Mouse (Mus musculus) kidney, embryonic 16.5 days (tissue): ENCODE measurements around the gene Dram1. TPM values are rescaled to one million over a fixed set of nuclear protein-coding genes. Genes with fewer than 3 reads are reported as not detected.

Experiments
- ATAC-seq: fragments of 200-750 bp; cut with Nextera tagmentation; 2 replicates; pipeline ENCODE4 v1.8.0; 2017; ENCODE audit warnings: moderate TSS enrichment; ENCODE audit not compliant: low FRiP score, low TSS enrichment
- H3K27ac ChIP-seq: fragments of 300-500 bp; sonication (generic); 2 replicates; pipeline ENCODE4 v1.5.1; 2014; ENCODE audit warnings: low read length
- H3K27me3 ChIP-seq: fragments of 300-500 bp; sonication (generic); 2 replicates; pipeline ENCODE4 v1.6.1; 2014; ENCODE audit warnings: low read length, control low read depth, mixed read lengths; ENCODE audit not compliant: insufficient read depth
- H3K36me3 ChIP-seq: fragments of 300-500 bp; sonication (generic); 2 replicates; pipeline ENCODE4 v1.6.1; 2014; ENCODE audit warnings: low read length, control low read depth, mixed read lengths; ENCODE audit not compliant: insufficient read depth
- H3K4me1 ChIP-seq: fragments of 300-500 bp; sonication (generic); 2 replicates; pipeline ENCODE4 v1.6.1; 2014; ENCODE audit warnings: low read length, control low read depth, mixed read lengths; ENCODE audit not compliant: insufficient read depth
- H3K4me2 ChIP-seq: fragments of 300-500 bp; sonication (generic); replicated peaks from 2 replicates; pipeline ENCODE4 v1.6.1; 2014; ENCODE audit warnings: low read depth, low read length
- H3K4me3 ChIP-seq: fragments of 300-500 bp; sonication (generic); 2 replicates; pipeline ENCODE4 v1.5.1; 2014; ENCODE audit warnings: mild to moderate bottlenecking, low read length
- H3K9ac ChIP-seq: fragments of 300-500 bp; sonication (generic); replicated peaks from 2 replicates; pipeline ENCODE4 v1.6.1; 2014; ENCODE audit warnings: low read length
- H3K9me3 ChIP-seq: fragments of 300-500 bp; sonication (generic); 2 replicates; pipeline ENCODE4 v1.6.1; 2016; ENCODE audit warnings: low read length, control low read depth
- WGBS: fragments of 180-500 bp; shearing (Covaris S2); extraction: QIAGEN DNeasy Blood & Tissue Kit; methylation state at CpG from one replicate; pipeline ENCODE4 v1.1.7; 2014; 5-methylcytosine and 5-hydroxymethylcytosine counted together
- polyA plus RNA-seq: library from polyadenylated mRNA; unstranded; fragments of >200 nt; fragmentation: Nextera tagmentation; extraction: Ambion mirVana; gene quantifications from 2 replicates; pipeline ENCODE4 v1.2.1, GENCODE M21; 2015

Dram1 gene
- polyA plus RNA-seq, 1 experiment from 2014 or later, result 5.3 TPM

GRCm38 (mm10) chr10:88389576-88389975 lies 10.7 kb upstream of the Dram1 start:
- H3K27ac ChIP-seq, result peak overlapping the region; percentile 45; the same call in 1 of the 2 replicates
- H3K4me3 ChIP-seq, result no peak overlapping the region
- H3K36me3 ChIP-seq, result no peaks in the 10 kb centered on the region
- no peaks in the 10 kb centered on the region for H3K27me3 ChIP-seq
- peaks cover 32% of the 10 kb centered on the region for H3K4me1 ChIP-seq
- WGBS, result 35% methylated on average over 4 of the region's 4 CpGs
- peak; percentile 32; the same call in 1 of the 2 replicates for ATAC-seq
- no peak overlapping the region for H3K4me2 ChIP-seq
- no peak overlapping the region for H3K9ac ChIP-seq
- H3K9me3 ChIP-seq, result no peaks in the 10 kb centered on the region

GRCm38 (mm10) chr10:88386251-88386650 lies 7.4 kb upstream of the Dram1 start:
- H3K27ac ChIP-seq, result peak overlapping the region; percentile 51
- 62% methylated on average over 6 of the region's 6 CpGs for WGBS
- peak; percentile 79 for ATAC-seq

GRCm38 (mm10) chr10:88385758-88386157 lies 6.9 kb upstream of the Dram1 start:
- Histone ChIP-seq H3K27ac (peak overlapping the region; percentile 51), H3K9ac (no peak overlapping the region), H3K27me3 (no peaks in the 10 kb centered on the region), H3K4me1 (peaks cover 52% of the 10 kb centered on the region), H3K4me3 (no peak overlapping the region), H3K9me3 (no peaks in the 10 kb centered on the region), H3K36me3 (no peaks in the 10 kb centered on the region), H3K4me2 (no peak overlapping the region)
- ATAC-seq, result no peak
- WGBS, result 65% methylated on average over 6 of the region's 6 CpGs

More at GRCm38 (mm10) chr10:88386251-88386650, 7.4 kb upstream of the Dram1 start:
- Histone ChIP-seq H3K36me3 (no peaks in the 10 kb centered on the region), H3K4me1 (peaks cover 48% of the 10 kb centered on the region), H3K9ac (no peak overlapping the region), H3K27me3 (no peaks in the 10 kb centered on the region), H3K4me2 (no peak overlapping the region), H3K4me3 (no peak overlapping the region), H3K9me3 (no peaks in the 10 kb centered on the region)

GRCm38 (mm10) chr10:88385290-88385689 lies 6.4 kb upstream of the Dram1 start:
- no peaks in the 10 kb centered on the region for H3K9me3 ChIP-seq
- WGBS, result 85% methylated on average over 11 of the region's 11 CpGs
- no peak overlapping the region for H3K4me2 ChIP-seq
- peak overlapping the region; percentile 51; the same call in 1 of the 2 replicates for H3K27ac ChIP-seq
- H3K4me3 ChIP-seq, result no peak overlapping the region
- no peak overlapping the region for H3K9ac ChIP-seq
- H3K4me1 ChIP-seq, result peaks cover 52% of the 10 kb centered on the region
- no peak for ATAC-seq
- H3K27me3 ChIP-seq, result no peaks in the 10 kb centered on the region
- H3K36me3 ChIP-seq, result no peaks in the 10 kb centered on the region

GRCm38 (mm10) chr10:88384081-88384480 lies 5.2 kb upstream of the Dram1 start:
- H3K36me3 ChIP-seq, result no peaks in the 10 kb centered on the region
- no peaks in the 10 kb centered on the region for H3K27me3 ChIP-seq
- ATAC-seq, result no peak
- H3K4me2 ChIP-seq, result no peak overlapping the region
- no peak overlapping the region; the same call in 1 of the 2 replicates for H3K27ac ChIP-seq
- no peak overlapping the region for H3K4me3 ChIP-seq
- no peak overlapping the region for H3K9ac ChIP-seq
- 30% methylated on average over 5 of the region's 5 CpGs for WGBS
- peaks cover 45% of the 10 kb centered on the region for H3K4me1 ChIP-seq
- H3K9me3 ChIP-seq, result no peaks in the 10 kb centered on the region

GRCm38 (mm10) chr10:88383479-88383878 lies 4.6 kb upstream of the Dram1 start:
- no peaks in the 10 kb centered on the region for H3K9me3 ChIP-seq
- WGBS, result 76% methylated on average over 4 of the region's 4 CpGs
- no peaks in the 10 kb centered on the region for H3K36me3 ChIP-seq
- H3K27ac ChIP-seq, result no peak overlapping the region
- no peaks in the 10 kb centered on the region for H3K27me3 ChIP-seq
- no peak overlapping the region for H3K4me3 ChIP-seq
- no peak overlapping the region for H3K9ac ChIP-seq
- H3K4me1 ChIP-seq, result peaks cover 45% of the 10 kb centered on the region
- no peak for ATAC-seq
- no peak overlapping the region for H3K4me2 ChIP-seq

- no peaks in the 10 kb centered on the region for H3K36me3 ChIP-seq
- H3K9me3 ChIP-seq, result no peaks in the 10 kb centered on the region
- peaks cover 45% of the 10 kb centered on the region for H3K4me1 ChIP-seq
- no peak for ATAC-seq
- no peak overlapping the region for H3K4me2 ChIP-seq
- H3K9ac ChIP-seq, result no peak overlapping the region
- H3K27me3 ChIP-seq, result no peaks in the 10 kb centered on the region
- H3K4me3 ChIP-seq, result no peak overlapping the region
- no peak overlapping the region for H3K27ac ChIP-seq
- WGBS, result 40% methylated on average over 6 of the region's 6 CpGs
Observed at GRCm38 (mm10) chr10:88382009-88382408, 3.1 kb upstream of the Dram1 start.

GRCm38 (mm10) chr10:88381286-88381685 lies 2.4 kb upstream of the Dram1 start:
- Histone ChIP-seq H3K27ac (no peak overlapping the region), H3K4me2 (peak overlapping the region; percentile 80; the same call in 1 of the 2 replicates), H3K27me3 (no peaks in the 10 kb centered on the region), H3K4me3 (no peak overlapping the region), H3K36me3 (no peaks in the 10 kb centered on the region), H3K4me1 (peaks cover 41% of the 10 kb centered on the region), H3K9ac (no peak overlapping the region), H3K9me3 (no peaks in the 10 kb centered on the region)
- 64% methylated on average over 4 of the region's 4 CpGs for WGBS
- no peak for ATAC-seq

GRCm38 (mm10) chr10:88380430-88381060 lies 1.7 kb upstream of the Dram1 start:
- Histone ChIP-seq H3K9me3 (no peaks in the 10 kb centered on the region), H3K4me3 (peak overlapping the region; percentile 68), H3K27ac (peak overlapping the region; percentile 48; the same call in 1 of the 2 replicates), H3K4me2 (peak overlapping the region; percentile 80), H3K27me3 (no peaks in the 10 kb centered on the region), H3K4me1 (peaks cover 34% of the 10 kb centered on the region), H3K36me3 (no peaks in the 10 kb centered on the region), H3K9ac (peak overlapping the region; percentile 70; the same call in 1 of the 2 replicates)
- 0 out of 2 replicates have a peak, but pooled peaks have one; percentile 40 for ATAC-seq
- WGBS, result 33% methylated on average over 14 of the region's 14 CpGs

GRCm38 (mm10) chr10:88380002-88380401 lies 1.1 kb upstream of the Dram1 start:
- peak overlapping the region; percentile 80 for H3K4me2 ChIP-seq
- H3K9ac ChIP-seq, result peak overlapping the region; percentile 70
- no peaks in the 10 kb centered on the region for H3K27me3 ChIP-seq
- H3K36me3 ChIP-seq, result no peaks in the 10 kb centered on the region
- peak overlapping the region; percentile 68 for H3K4me3 ChIP-seq
- peaks cover 30% of the 10 kb centered on the region for H3K4me1 ChIP-seq
- ATAC-seq, result peak; percentile 55
- no peaks in the 10 kb centered on the region for H3K9me3 ChIP-seq
- 2% methylated on average over 11 of the region's 11 CpGs for WGBS
- H3K27ac ChIP-seq, result peak overlapping the region; percentile 48; the same call in 1 of the 2 replicates
